8 mouse cellular contexts compared by ENCODE assay signal in genomic region chr7:83631073-83631827, GRCm38 (mm10). TPM values are rescaled to one million over a fixed set of nuclear protein-coding genes. Genes with fewer than 3 reads are reported as not detected.
DNase-seq lines count a peak whose midpoint lies in the region; ATAC-seq and TF ChIP-seq lines count a peak whose summit lies in the region.

No protein-coding gene starts in this region.

- TF ChIP-seq CTCF in cerebellum, adult 2 months (IDR thresholded peaks at IDR 0.05; ENCODE audit: borderline replicate concordance, insufficient read depth, low read depth, low read length) = no peak
- TF ChIP-seq CTCF in testis, adult 2 months (IDR thresholded peaks at IDR 0.05; ENCODE audit: control insufficient read depth, insufficient read depth, insufficient replicate concordance, low read depth, low read length) = no peak

- 9% methylated on average over 11 of the region's 11 CpGs for WGBS in cerebellum, adult 2 months
- 12% methylated on average over 11 of the region's 11 CpGs for WGBS in liver, embryonic 11.5 days

- H3K36me3 ChIP-seq in testis, adult 2 months (ENCODE audit: control insufficient read depth, insufficient read depth, low read length) = no peaks in the 10 kb centered on the region
- H3K36me3 ChIP-seq in liver, embryonic 11.5 days (ENCODE audit: control insufficient read depth, insufficient read depth, low read length) = no peaks in the 10 kb centered on the region

- peaks cover 12% of the 10 kb centered on the region for H3K4me1 ChIP-seq in cerebellum, adult 2 months (ENCODE audit: control insufficient read depth, insufficient read depth, low read length)
- peaks cover 4% of the 10 kb centered on the region for H3K4me1 ChIP-seq in testis, adult 2 months (ENCODE audit: control insufficient read depth, insufficient read depth, low read length)
- peaks cover 9% of the 10 kb centered on the region for H3K4me1 ChIP-seq in liver, embryonic 11.5 days (replicated peaks; ENCODE audit: control insufficient read depth, insufficient read depth, low read length)

- no peak for DNase-seq in cerebellum, adult 2 months
- DNase-seq in cerebellum, adult 11 months = no peak
- DNase-seq in testis, postnatal 14 days (ENCODE audit: low spot score) = no peak
- no peak for DNase-seq in liver, embryonic 11.5 days (ENCODE audit: low spot score)
- DNase-seq in thymus, postnatal 36 days = no peak
- no peak for DNase-seq in adrenal gland, postnatal 4 days (ENCODE audit: low spot score in 2 of 2)
- no peak for DNase-seq in layer of hippocampus, postnatal 14 days (ENCODE audit: low spot score in 2 of 2)

- H3K4me2 ChIP-seq in liver, embryonic 11.5 days = peak overlapping the region; percentile 84

- TF ChIP-seq POLR2A in cerebellum, adult 2 months (IDR thresholded peaks at IDR 0.05; ENCODE audit: borderline replicate concordance, insufficient read depth, low read length) = no peak
- TF ChIP-seq POLR2A in testis, adult 2 months (IDR thresholded peaks at IDR 0.05; ENCODE audit: control insufficient read depth, low read depth, low read length) = no peak

- H3K4me3 ChIP-seq in cerebellum, adult 2 months (replicated peaks; ENCODE audit: insufficient read depth, low read depth, low read length) = peak overlapping the region; percentile 86
- H3K4me3 ChIP-seq in testis, adult 2 months (ENCODE audit: control insufficient read depth, low read depth, low read length) = peak overlapping the region; percentile 92
- H3K4me3 ChIP-seq in liver, embryonic 11.5 days (ENCODE audit: low read depth, low read length) = peak overlapping the region; percentile 59

- H3K27me3 ChIP-seq in cerebellum, adult 2 months (ENCODE audit: control insufficient read depth, insufficient read depth, low read length) = no peaks in the 10 kb centered on the region
- H3K27me3 ChIP-seq in testis, adult 2 months (ENCODE audit: control insufficient read depth, insufficient read depth, low read length) = peaks cover 2% of the 10 kb centered on the region; the same call in 1 of the 2 replicates
- no peaks in the 10 kb centered on the region for H3K27me3 ChIP-seq in liver, embryonic 11.5 days (replicated peaks; ENCODE audit: control insufficient read depth, insufficient read depth, low read length)

- peak; percentile 69 for ATAC-seq in liver, embryonic 11.5 days (replicated peaks; ENCODE audit: low FRiP score)

- H3K27ac ChIP-seq in cerebellum, adult 2 months (ENCODE audit: insufficient read depth, low read length) = peak overlapping the region; percentile 75
- H3K27ac ChIP-seq in testis, adult 2 months (ENCODE audit: control insufficient read depth, insufficient read depth, low read depth, low read length) = no peak overlapping the region
- H3K27ac ChIP-seq in liver, embryonic 11.5 days (ENCODE audit: low read depth, low read length) = no peak overlapping the region

- H3K9ac ChIP-seq in liver, embryonic 11.5 days (ENCODE audit: low read depth, low read length) = peak overlapping the region; percentile 37

- no peaks in the 10 kb centered on the region for H3K9me3 ChIP-seq in liver, embryonic 11.5 days (ENCODE audit: control insufficient read depth, low read length)

RNA-seq across cellular contexts. Expression of gene Stard5, which starts 0.5 kb away (rescaled TPM):
- polyA plus RNA-seq in cerebellum, adult 2 months (2012; rRNA removed) = 31.0 and 33.5 TPM in 2 replicates
- 4.5 and 4.8 TPM in 2 replicates for polyA plus RNA-seq in testis, adult 2 months (2012; rRNA removed)
- polyA plus RNA-seq in liver, embryonic 11.5 days (2014; fragmentation: Nextera tagmentation; extraction: Ambion mirVana) = 9.2 and 10.8 TPM in 2 replicates
- total RNA-seq in adrenal gland, postnatal 4 days (2021) = 10 to 100 TPM; 28.3 to 28.9 TPM
- total RNA-seq in layer of hippocampus, postnatal 14 days (2021) = 10 to 100 TPM; 17.6 to 18.5 TPM

RNA-seq across cellular contexts. Expression of gene Tmc3, which starts 46.5 kb away (rescaled TPM):
- polyA plus RNA-seq in cerebellum, adult 2 months (2012; rRNA removed) = 0.61 and 0.84 TPM in 2 replicates
- 0.33 and 0.42 TPM in 2 replicates for polyA plus RNA-seq in testis, adult 2 months (2012; rRNA removed)
- polyA plus RNA-seq in liver, embryonic 11.5 days (2014; fragmentation: Nextera tagmentation; extraction: Ambion mirVana) = 0.42 and 0.47 TPM in 2 replicates
- 1 to 10 TPM; 1.0 to 1.8 TPM for total RNA-seq in adrenal gland, postnatal 4 days (2021)
- under 1 TPM; 0.17 to 0.41 TPM for total RNA-seq in layer of hippocampus, postnatal 14 days (2021)
